Mouse (Mus musculus): ENCODE data around the gene Tmem72.

GRCm38 (mm10) chr6:116666085-116666750, 50.5 kb downstream of the Tmem72 start:
- TF ChIP-seq POLR2A (IDR thresholded peaks at IDR 0.05; ENCODE audit: borderline replicate concordance, low read depth, low read length) (no peak), CTCF (IDR thresholded peaks at IDR 0.05; ENCODE audit: low read depth, low read length) (no peak)
